Mouse (Mus musculus): ENCODE data around the gene Btbd35f10. TPM values are rescaled to one million over a fixed set of nuclear protein-coding genes. Genes with fewer than 3 reads are reported as not detected.
"Not testable (repeated sequence)": the region's sequence is repeated elsewhere in the genome, so short reads cannot be mapped to it uniquely, and the experiment has no call there.

The Btbd35f10 gene
- polyA plus RNA-seq (2015; fragmentation: Nextera tagmentation; extraction: Ambion mirVana): not detected in 2 replicates

- H3K4me1 ChIP-seq (ENCODE audit: insufficient read depth, low read length); H3K36me3 ChIP-seq (ENCODE audit: insufficient read depth, low read length): not testable (repeated sequence)
Observed at GRCm38 (mm10) chrX:3752785-3753184, at the start of gene Btbd35f10. Gene Btbd35f10 (minus strand): TSS chrX:3752885.

More at GRCm38 (mm10) chrX:3752785-3753184, at the start of gene Btbd35f10:
- not testable (repeated sequence) for H3K4me2 ChIP-seq (replicated peaks; ENCODE audit: low read depth, low read length); H3K27me3 ChIP-seq (ENCODE audit: insufficient read depth, low read length); H3K9ac ChIP-seq (replicated peaks; ENCODE audit: low read length); ATAC-seq (ENCODE audit: low FRiP score, low TSS enrichment); H3K4me3 ChIP-seq (ENCODE audit: low read length); H3K27ac ChIP-seq (ENCODE audit: low read length); H3K9me3 ChIP-seq (ENCODE audit: low read length)
- WGBS: no CpG with 5 or more reads among the region's 3 CpGs

Other genes with a start within 250 kb of the Btbd35f10 start
- not detected in 2 replicates for gene Btbd35f18, start 52.7 kb downstream of the Btbd35f10 start, polyA plus RNA-seq (2015; fragmentation: Nextera tagmentation; extraction: Ambion mirVana)
- gene Btbd35f16, start 204.1 kb upstream of the Btbd35f10 start, polyA plus RNA-seq (2015; fragmentation: Nextera tagmentation; extraction: Ambion mirVana): not detected in 2 replicates